Mouse (Mus musculus) embryonic fibroblast, embryonic 13.5 days (primary cell): ENCODE data around the gene Plcl2.
A peak's percentile ranks its signal among the peaks of the same experiment; 100 is the strongest.

Experiments used
- CTCF ChIP-seq: IDR thresholded peaks from 2 replicates; pipeline ENCODE4 v1.5.1; 2011; ENCODE audit warnings: mild to moderate bottlenecking, control low read depth, low read length, moderate library complexity, borderline replicate concordance; ENCODE audit not compliant: insufficient read depth
- POLR2A ChIP-seq: IDR thresholded peaks from 2 replicates; pipeline ENCODE4 v1.6.1; 2011; ENCODE audit warnings: low read depth, mild to moderate bottlenecking, control low read depth, low read length, moderate library complexity

DNA sequence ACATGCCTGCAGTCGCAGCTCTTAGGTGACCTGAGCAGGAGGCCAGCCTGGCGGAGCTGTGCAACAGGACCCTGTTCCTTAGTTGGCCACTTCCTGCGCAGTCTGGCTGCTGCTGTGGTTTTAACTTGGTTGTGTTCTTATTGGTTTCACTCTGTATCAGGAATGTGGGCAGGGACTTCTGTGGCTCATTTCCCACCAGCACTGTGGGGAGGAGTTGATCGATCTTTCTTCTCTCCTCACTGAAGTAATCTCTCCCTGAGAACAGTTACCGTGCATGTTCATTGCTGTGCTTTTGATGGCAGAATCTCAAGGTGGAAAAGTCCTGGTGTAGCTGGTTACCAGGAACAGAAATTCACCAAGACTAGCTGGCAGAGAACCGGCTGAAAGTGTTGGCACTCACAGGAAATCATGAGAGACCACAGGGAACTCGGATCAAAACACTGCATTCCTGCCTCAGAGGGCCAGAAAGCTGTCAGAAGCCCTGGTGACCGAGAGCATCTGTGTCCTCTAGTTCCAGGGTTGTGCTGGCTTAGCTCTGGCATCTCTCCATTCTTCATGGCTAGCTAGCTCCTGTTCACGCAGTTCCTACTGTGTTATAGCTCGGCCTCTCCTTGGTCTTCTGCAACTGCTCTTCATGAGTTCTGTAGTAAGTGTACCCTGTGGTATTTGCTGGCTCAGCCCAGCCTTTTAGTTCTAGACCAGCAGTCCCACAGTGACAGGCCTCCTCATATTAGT, 168.9 kb downstream of the Plcl2 start:
- 0 out of 2 replicates have a peak, but pooled peaks have one; percentile 11 for TF ChIP-seq POLR2A
- TF ChIP-seq CTCF = no peak
